Mouse (Mus musculus) thymus, adult 2 months (tissue): Measurements from ENCODE around the gene Olfr785.
"Not testable (repeated sequence)": the region's sequence is repeated elsewhere in the genome, so short reads cannot be mapped to it uniquely, and the experiment has no call there.

Experiments used
- CTCF ChIP-seq: fragments of 200-500 bp; IDR thresholded peaks from 2 replicates; pipeline ENCODE4 v1.5.1; 2012; ENCODE audit warnings: mild to moderate bottlenecking, control low read depth, low read length, moderate library complexity, borderline replicate concordance; ENCODE audit not compliant: control insufficient read depth, poor library complexity, insufficient read depth; ENCODE audit errors: extremely low read depth
- POLR2A ChIP-seq: fragments of 200-500 bp; IDR thresholded peaks from 2 replicates; pipeline ENCODE4 v1.6.1; 2012; ENCODE audit warnings: mild to moderate bottlenecking, low read length, control low read depth, moderate library complexity; ENCODE audit not compliant: control insufficient read depth, poor library complexity, insufficient read depth; ENCODE audit errors: extremely low read depth

GRCm38 (mm10) chr10:129374051-129374450 is 31.2 kb upstream of the Olfr785 start:
- not testable (repeated sequence) for TF ChIP-seq POLR2A, CTCF
